Mouse (Mus musculus): Measurements from ENCODE around the gene Gm11020.
"Not testable (repeated sequence)": the region's sequence is repeated elsewhere in the genome, so short reads cannot be mapped to it uniquely, and the experiment has no call there.

The Gm11020 gene

DNA sequence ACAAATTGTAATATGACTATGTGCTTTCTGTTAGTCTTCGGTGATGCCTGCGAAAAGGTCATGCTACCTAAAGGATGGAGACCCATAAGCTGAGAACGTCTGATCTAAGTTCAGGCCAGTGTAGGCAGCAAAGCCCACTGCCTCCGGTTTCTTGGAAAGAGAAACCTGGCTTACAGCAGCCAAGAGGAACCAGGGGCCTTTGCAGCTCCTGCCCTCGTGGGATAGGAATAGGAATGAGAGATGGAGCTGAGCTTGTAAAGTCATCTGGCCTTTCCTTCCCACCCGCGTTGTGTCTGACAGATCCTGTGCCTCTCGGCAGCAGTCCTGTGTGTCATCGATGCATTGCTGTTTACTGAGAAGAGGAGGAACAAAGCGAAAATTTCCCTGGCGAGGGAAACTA, at the start of gene Gm11020:
Gene Gm11020 (plus strand): TSS at position 301 of the 400 bp plus-strand sequence.
- in situ Hi-C loops (cut with MboI; ENCODE audit: low pct_unique_long_range_greater_than_20kb in 1 of 2, low sequenced_read_pairs in 2 of 2, unreplicated experiment in 1 of 2), result not testable (repeated sequence)

DNA sequence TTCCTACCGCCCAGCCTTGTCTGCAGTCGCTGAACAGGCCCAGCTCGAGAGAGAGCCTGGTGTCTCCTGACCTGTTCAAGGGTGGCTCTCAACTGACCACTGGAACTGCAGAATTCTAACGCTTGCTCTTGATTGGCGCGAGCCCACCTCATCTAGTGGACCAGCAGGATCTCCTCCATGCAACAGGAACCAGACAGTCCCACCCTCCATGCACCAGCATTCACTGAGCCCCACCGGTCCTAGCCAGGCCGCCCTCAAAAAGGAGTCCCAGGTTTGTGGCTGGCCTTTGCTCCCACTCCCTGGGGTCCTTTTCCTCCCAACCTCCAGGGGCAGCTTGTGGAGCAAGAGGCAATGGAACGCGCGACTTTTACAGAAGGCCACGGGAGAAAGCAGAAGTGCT, 28.3 kb upstream of the Gm11020 start, which contains the start of gene Cmtm2a:
Gene Cmtm2a (minus strand): TSS at position 101 of the 400 bp plus-strand sequence.
- in situ Hi-C loops (cut with MboI; ENCODE audit: low pct_unique_long_range_greater_than_20kb in 1 of 2, low sequenced_read_pairs in 2 of 2, unreplicated experiment in 1 of 2), result not testable (repeated sequence)

DNA sequence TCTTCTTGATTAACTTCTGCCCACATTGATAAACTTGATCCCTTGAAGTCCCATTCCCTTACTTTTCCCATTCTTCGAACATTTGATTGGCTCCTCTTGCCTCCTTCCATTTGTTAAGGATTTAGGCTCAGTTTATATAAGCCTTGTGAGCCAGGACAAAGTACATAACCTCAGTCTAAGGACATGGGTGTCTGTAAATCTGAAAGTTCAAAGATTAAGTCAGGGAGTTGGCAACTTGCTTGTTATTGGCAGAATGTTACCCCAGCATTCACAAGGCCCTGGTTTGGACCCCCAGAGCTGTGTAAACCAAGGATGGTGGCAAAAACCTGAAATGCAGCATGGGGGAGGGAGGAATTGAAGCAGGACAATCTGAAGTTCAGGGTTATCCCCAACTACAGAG, 27.0 kb upstream of the Gm11020 start:
- in situ Hi-C loops (cut with MboI; ENCODE audit: low pct_unique_long_range_greater_than_20kb in 1 of 2, low sequenced_read_pairs in 2 of 2, unreplicated experiment in 1 of 2), result no loop called here

DNA sequence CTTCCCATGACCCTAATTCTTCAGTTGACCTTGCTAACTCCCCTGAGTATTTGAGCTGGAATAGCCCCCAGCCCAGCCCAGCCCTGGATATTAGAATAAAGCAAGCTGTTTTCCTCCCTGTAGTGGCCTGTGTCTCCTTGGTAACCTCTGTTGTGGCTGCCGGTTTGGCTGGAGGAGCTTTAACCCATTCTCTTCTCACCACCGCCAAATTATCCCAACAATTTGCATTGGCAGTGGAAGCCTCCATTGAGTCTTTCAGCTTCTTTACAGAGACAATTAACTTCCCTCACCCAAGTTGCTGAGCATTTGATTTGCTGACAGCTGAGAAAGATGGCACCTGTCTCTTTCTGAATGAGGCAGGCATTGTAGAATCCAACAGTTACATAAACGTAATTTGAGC, 19.8 kb upstream of the Gm11020 start:
- in situ Hi-C loops (cut with MboI; ENCODE audit: low pct_unique_long_range_greater_than_20kb in 1 of 2, low sequenced_read_pairs in 2 of 2, unreplicated experiment in 1 of 2), result not testable (repeated sequence)

DNA sequence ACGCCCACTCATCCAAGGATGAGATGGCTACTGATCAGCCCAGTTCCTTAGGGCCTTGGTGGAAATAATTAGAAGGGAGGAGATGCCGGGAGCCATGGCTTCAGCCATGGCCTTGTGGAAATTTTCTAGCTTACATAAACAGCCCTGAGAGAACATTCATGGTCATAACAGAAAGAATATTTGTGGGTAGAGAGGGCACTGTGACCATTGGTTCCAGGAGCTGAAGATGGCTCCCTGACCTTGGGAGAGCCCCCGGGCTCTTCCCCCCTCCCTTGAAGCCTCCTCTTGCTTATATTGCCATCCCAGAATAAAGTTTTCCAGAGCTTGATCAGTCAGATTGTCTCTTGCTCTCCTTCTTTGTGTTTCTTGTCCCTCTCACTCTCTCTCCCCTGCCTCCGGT, 18.8 kb upstream of the Gm11020 start:
- in situ Hi-C loops (cut with MboI; ENCODE audit: low pct_unique_long_range_greater_than_20kb in 1 of 2, low sequenced_read_pairs in 2 of 2, unreplicated experiment in 1 of 2), result not testable (repeated sequence)

DNA sequence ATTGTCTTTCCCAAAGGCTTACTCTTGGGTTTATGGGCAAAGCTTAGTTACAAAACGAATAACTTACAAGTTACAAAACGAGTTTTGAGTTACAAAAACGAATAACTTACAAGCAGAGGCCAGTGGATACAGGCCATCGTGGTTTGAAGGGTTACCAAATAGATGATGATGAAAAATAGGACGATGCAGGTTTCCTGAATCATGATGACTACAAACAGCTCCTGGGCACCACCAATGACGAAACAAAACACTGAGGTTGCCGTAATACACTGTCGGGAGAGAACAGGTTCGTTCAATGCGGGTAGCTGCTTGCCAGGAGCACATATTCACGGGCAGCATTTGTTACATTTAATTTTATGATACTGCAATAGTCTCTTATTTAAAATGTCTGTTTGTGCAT, 16.4 kb upstream of the Gm11020 start:
- in situ Hi-C loops (cut with MboI; ENCODE audit: low pct_unique_long_range_greater_than_20kb in 1 of 2, low sequenced_read_pairs in 2 of 2, unreplicated experiment in 1 of 2), result no loop called here

DNA sequence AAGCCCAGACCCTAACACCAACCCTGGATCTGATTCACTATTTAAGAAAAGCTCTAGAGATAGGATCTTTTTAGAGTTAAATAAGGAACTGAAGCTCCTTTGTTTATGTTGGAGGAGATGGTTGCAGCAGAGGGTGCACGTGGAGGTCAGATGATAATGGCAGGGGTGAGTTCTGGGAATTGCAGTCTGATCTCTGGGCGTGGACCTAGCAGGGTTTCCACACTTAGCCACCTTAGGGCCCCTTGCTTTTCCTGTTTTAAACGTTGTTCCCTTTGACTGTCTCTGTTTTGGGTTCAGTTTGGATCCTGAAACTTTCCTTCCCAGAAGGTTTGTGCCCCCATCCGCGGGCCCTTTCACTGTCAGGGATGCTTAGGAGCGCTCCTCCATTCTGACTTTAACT, 13.0 kb upstream of the Gm11020 start:
- in situ Hi-C loops (cut with MboI; ENCODE audit: low pct_unique_long_range_greater_than_20kb in 1 of 2, low sequenced_read_pairs in 2 of 2, unreplicated experiment in 1 of 2), result not testable (repeated sequence)

DNA sequence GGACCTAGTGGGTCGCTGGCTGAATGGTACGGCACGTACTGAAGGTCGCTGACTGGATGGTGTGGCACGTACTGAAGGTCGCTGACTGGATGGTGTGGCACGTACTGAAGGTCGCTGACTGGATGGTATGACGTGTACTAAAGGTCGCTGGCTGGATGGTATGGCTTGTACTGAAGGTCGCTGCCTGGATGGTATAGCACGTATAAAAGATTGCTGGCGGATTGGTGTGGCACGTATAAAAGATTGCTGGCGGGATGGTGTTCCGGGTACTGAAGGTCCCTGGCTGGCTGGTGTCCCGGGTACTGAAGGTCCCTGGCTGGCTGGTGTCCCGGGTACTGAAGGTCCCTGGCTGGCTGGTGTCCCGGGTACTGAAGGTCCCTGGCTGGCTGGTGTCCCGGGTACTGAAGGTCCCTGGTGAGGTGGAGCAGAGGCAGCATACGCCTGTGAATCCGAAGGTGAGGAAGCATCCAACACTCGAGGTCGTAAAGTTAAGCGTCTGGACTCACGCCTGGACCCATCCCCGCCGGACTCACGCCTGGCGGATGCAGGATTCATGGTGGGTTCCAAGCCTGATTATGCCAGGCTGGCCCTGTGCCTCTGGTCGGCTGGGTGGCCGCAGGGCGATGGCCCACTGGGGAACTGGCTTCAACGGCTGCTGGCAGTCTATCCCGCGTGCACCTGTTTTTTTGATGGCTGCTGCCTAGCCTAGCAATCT, 11.8 kb upstream of the Gm11020 start, which contains the start of the genes Gm45711 and Cmtm1:
Gene Gm45711 (minus strand): TSS at position 641 of the 715 bp plus-strand sequence.
Gene Cmtm1 (minus strand): TSS at position 705 of the 715 bp plus-strand sequence.
- in situ Hi-C loops (cut with MboI; ENCODE audit: low pct_unique_long_range_greater_than_20kb in 1 of 2, low sequenced_read_pairs in 2 of 2, unreplicated experiment in 1 of 2), result not testable (repeated sequence)

DNA sequence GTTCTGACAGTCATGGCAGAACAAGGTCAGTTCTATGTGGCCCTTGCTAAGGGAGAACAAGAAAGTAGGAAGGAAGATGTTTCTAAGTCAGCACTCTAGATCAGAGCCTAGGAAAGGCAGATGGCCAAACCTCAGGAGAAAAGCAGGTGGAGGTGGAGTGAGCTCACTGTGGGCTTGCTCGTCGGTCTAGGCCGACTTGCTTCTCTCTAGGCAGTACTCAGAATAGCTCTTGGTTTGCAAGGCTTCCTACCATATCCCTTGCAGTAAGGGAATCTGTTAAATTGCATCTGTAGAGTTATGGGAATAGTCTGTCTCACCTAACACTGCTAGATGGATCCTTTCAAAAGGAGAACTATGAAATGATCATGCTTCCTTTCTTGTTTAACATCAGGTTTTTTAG, 9.3 kb upstream of the Gm11020 start:
- in situ Hi-C loops (cut with MboI; ENCODE audit: low pct_unique_long_range_greater_than_20kb in 1 of 2, low sequenced_read_pairs in 2 of 2, unreplicated experiment in 1 of 2), result not testable (repeated sequence)

DNA sequence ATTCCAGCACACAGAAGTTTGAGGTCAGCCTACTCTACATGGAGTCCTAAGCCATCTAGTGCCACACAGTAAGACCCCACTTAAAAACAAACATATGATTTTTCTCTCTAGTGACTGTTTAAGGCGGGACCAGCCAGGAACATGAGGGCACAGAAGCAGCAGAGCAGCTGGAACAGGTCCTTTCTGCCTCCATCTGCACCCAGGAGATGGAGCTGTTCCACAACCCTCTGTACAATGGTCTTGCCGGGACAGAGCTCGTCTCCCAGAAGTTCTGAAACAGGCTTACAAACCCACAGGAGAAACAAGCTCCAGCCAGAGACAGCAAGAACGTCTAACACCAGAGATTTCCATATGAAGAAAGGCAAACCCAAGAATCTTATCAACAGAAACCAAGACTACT, 8.1 kb upstream of the Gm11020 start:
- in situ Hi-C loops (cut with MboI; ENCODE audit: low pct_unique_long_range_greater_than_20kb in 1 of 2, low sequenced_read_pairs in 2 of 2, unreplicated experiment in 1 of 2), result no loop called here

DNA sequence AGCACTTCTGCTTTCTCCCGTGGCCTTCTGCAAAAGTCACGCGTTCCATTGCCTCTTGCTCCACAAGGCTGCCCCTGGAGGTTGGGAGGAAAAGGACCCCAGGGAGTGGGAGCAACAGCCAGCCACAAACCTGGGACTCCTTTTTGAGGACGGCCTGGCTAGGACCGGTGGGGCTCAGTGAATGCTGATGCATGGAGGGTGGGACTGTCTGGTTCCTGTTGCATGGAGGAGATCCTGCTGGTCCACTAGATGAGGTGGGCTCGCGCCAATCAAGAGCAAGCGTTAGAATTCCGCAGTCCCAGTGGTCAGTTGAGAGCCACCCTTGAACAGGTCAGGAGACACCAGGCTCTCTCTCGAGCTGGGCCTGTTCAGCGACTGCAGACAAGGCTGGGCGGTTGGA, 563 bp downstream of the Gm11020 start, which contains the start of gene Cmtm2b:
Gene Cmtm2b (plus strand): TSS at position 301 of the 400 bp plus-strand sequence.
- in situ Hi-C loops (cut with MboI; ENCODE audit: low pct_unique_long_range_greater_than_20kb in 1 of 2, low sequenced_read_pairs in 2 of 2, unreplicated experiment in 1 of 2), result not testable (repeated sequence)

DNA sequence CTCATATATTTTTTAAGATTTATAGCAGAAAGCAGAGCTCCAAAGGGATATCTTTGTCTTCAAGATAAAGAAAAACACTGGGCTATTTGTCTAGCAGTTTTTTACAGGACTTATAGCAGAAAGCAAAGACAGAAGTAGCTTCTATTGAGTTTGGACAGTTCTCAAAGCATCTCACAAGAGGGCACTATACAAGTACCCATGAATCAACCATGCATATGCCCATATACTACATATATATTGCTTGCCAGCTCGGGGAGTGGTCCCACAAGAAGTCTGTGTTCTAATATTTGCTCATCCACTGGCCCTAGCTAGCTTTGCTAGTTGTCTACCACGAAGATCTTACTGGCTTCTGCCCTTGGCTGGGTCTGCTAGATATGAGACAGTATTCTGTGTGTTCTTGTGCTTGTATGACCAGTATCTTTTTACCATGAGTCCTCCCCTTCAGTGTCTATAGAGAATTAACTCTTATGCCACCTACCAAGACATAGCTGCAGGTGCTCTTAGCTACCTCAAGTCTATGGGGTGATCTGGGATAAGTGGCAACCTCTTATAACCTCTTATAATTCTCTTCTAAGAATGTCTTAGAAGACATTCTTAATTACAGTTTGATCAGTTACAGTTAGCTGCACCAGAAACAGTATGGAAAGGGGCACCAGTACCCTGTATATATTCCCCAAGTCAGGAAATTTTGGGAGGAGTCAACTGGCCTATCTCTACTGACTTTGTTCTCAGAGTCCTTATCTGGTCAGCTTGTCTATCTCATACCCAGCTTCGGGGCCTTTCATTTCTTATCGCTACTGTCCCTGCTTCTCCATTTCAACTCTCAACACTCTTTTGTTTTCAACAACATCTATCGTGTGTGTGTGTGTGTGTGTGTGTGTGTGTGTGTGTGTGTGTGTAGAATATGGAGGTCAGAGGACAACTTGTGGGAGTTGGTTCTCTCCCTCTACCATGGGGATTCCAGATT, 11.6 kb downstream of the Gm11020 start:
- in situ Hi-C loops (cut with MboI; ENCODE audit: low pct_unique_long_range_greater_than_20kb in 1 of 2, low sequenced_read_pairs in 2 of 2, unreplicated experiment in 1 of 2), result no loop called here

DNA sequence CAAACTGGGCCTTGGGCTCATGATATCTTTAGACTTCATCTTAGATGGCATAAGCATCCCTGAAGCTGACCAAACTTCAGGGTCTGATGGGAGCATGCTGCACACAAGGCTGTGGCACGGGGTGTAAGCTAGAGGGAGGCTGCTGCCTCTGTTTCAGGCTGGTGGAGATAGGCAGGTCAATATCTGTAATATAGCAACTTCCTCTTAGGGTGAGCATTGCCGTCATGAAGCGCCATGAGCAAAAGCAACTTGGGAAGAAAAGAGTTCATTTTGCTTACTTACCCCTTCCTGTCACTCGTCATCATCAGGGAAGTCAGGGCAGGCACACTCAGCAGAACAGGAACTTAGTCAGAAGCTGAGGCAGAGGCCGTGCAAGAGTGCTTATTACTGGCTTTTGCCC, 12.4 kb downstream of the Gm11020 start:
- in situ Hi-C loops (cut with MboI; ENCODE audit: low pct_unique_long_range_greater_than_20kb in 1 of 2, low sequenced_read_pairs in 2 of 2, unreplicated experiment in 1 of 2), result no loop called here

DNA sequence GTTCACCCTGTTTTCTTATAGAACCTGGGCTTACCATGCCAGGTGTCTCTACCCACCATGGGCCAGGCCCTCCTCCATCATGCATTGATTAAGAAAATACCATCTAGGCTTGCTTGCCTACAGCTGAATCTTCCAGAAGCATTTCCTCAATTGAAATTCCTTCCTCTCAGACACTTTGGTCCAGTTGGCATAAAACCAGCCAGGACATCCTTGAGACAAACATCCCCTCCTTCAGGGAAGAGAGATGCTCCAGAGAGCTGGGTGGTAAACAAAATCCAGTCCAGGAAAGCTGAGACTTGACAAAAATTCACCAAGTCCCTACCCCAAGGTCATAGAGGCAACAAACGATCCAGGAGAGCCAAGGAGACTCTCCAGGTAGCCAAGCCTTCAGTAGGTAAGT, 12.8 kb downstream of the Gm11020 start:
- in situ Hi-C loops (cut with MboI; ENCODE audit: low pct_unique_long_range_greater_than_20kb in 1 of 2, low sequenced_read_pairs in 2 of 2, unreplicated experiment in 1 of 2), result no loop called here

DNA sequence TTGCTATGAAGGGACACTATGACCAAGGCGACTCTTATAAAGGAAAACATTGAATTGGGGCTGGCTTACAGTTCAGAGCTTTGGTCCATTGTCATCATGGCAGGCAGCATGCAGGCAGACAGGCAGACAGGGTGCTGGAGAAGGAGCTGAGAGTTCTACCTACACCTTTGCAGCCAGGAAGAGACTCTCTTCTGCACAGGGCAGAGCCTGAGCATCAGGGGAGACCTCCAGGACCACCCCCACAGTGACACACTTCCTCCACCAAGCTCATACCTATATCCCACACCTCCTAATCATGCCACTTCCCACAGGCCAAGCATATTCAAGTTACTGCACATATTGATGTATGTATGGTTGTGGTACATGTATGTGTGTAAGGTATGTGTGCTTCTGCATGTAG, 15.4 kb downstream of the Gm11020 start:
- in situ Hi-C loops (cut with MboI; ENCODE audit: low pct_unique_long_range_greater_than_20kb in 1 of 2, low sequenced_read_pairs in 2 of 2, unreplicated experiment in 1 of 2), result no loop called here

DNA sequence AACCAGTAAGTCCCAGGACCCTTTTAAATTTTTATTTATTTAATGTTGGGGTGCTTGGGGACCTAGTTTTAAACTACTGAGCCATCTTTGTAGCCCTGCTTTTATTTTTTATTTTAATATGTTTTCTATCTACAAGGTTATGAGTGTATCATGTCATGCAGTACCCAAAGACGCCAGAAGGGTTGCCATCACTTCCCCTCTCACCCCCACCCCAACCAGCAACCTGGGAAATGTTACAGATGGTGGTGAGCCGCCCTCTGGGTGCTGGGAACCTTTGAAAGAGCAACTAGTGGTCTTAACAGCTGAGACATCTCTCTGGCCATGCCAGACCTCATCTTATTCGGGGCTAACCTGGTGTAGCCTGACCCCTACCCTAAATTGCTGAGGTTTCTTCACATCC, 16.5 kb downstream of the Gm11020 start:
- in situ Hi-C loops (cut with MboI; ENCODE audit: low pct_unique_long_range_greater_than_20kb in 1 of 2, low sequenced_read_pairs in 2 of 2, unreplicated experiment in 1 of 2), result no loop called here

DNA sequence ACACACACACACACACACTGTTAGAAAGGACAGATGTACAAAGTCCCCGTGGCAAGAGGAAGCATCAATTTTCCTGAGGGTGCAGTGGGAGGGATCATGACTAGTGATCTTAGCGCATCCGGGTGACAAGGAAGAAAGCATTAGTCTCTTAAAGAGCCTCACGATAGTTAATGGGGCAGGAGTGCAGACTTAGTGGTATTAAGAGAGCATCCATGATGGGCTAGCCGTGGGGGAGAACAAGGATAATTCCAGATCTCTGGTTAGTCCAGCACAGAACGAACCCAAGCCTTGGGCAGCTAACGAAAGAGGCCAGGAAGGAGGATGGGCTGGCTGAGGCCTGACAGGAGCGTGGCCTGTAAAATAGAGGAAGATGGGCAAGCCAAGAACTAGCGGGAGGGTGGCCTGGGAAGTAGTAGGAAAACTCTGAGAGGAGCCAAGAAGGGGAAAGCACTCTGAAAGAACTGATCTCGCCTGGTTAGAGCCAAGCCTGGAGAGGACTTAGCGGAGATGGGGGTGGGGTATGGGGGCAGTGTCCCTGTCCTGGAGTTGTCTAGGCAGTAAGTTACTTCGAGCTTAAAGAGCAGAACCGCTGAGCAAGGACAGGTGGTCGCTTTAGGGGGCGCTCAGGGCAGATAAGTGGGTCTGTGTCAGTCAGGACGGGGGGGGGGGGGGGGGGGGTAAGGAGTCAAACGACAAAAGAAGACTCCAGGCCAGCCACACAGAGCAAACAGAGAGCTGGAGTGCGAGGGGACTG, 18.0 kb downstream of the Gm11020 start, which contains the start of gene Cmtm3:
Gene Cmtm3 (plus strand): TSS at position 182 of the 754 bp plus-strand sequence.
- in situ Hi-C loops (cut with MboI; ENCODE audit: low pct_unique_long_range_greater_than_20kb in 1 of 2, low sequenced_read_pairs in 2 of 2, unreplicated experiment in 1 of 2), result no loop called here

DNA sequence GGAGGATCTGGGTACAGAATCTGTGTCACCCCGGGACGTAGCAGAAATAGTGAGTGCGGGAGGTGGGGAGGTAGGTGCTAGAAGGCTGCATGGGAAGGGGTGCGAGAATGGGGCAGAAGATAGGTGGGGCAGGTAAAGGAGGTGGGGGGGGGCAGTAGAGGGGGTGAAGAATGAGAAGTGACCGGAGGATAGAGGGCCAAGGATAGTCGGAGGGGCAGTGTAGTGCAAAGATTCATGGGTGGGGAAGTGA, 18.5 kb downstream of the Gm11020 start:
- in situ Hi-C loops (cut with MboI; ENCODE audit: low pct_unique_long_range_greater_than_20kb in 1 of 2, low sequenced_read_pairs in 2 of 2, unreplicated experiment in 1 of 2), result loop anchor here in 1 of 2 experiments (5.0 kb wide), 1 partner anchor 62 kb away; no protein-coding TSS in a partner anchor
